Comparison of ENCODE assay signal across 17 mouse cellular contexts in genomic region chr17:31739586-31739985, GRCm38 (mm10).
DNase-seq lines count a peak whose midpoint lies in the region; ATAC-seq and TF ChIP-seq lines count a peak whose summit lies in the region.
"Had no signal": no experiment of that assay in that cellular context is flagged by ENCODE, and none has a peak within 500 bp of the region (broad histone marks: within the 10 kb centered on the region; RNA-seq: fewer than 3 reads in every experiment).

No protein-coding gene starts in this region.

- no peak overlapping the region for H3K27ac ChIP-seq in embryonic facial prominence, embryonic 14.5 days (replicated peaks; ENCODE audit: low read depth, low read length)
- H3K27ac ChIP-seq in embryonic facial prominence, embryonic 10.5 days (replicated peaks) = no peak overlapping the region
- H3K27ac ChIP-seq in liver, adult 2 months (replicated peaks; ENCODE audit: insufficient read depth, low read depth, low read length) = no peak overlapping the region
- no peak overlapping the region for H3K27ac ChIP-seq in liver, embryonic 12.5 days
- H3K27ac ChIP-seq in kidney, postnatal 0 days = 0 out of 2 replicates have a peak overlapping the region, but pooled peaks have one; percentile 4
- no peak overlapping the region for H3K27ac ChIP-seq in midbrain, embryonic 11.5 days (ENCODE audit: low read depth, low read length)
- no peak overlapping the region for H3K27ac ChIP-seq in intestine, embryonic 16.5 days (ENCODE audit: low read length)
- H3K27ac ChIP-seq: forebrain, embryonic 15.5 days; hindbrain, embryonic 12.5 days; layer of hippocampus, adult 2 months; limb, embryonic 12.5 days; macrophage; midbrain, embryonic 12.5 days had no signal

- no peak overlapping the region for H3K9ac ChIP-seq in embryonic facial prominence, embryonic 14.5 days (ENCODE audit: low read depth, low read length)
- H3K9ac ChIP-seq in liver, adult 2 months (ENCODE audit: low read depth, low read length) = no peak overlapping the region
- H3K9ac ChIP-seq in liver, embryonic 12.5 days = no peak overlapping the region
- H3K9ac ChIP-seq in kidney, postnatal 0 days (ENCODE audit: low read depth, low read length) = no peak overlapping the region
- no peak overlapping the region for H3K9ac ChIP-seq in midbrain, embryonic 11.5 days (ENCODE audit: low read length)
- H3K9ac ChIP-seq in intestine, embryonic 16.5 days (ENCODE audit: low read depth, low read length) = no peak overlapping the region
- H3K9ac ChIP-seq: forebrain, embryonic 15.5 days; hindbrain, embryonic 12.5 days; limb, embryonic 12.5 days; midbrain, embryonic 12.5 days had no signal

- H3K79me2 ChIP-seq in liver, adult 2 months (ENCODE audit: control insufficient read depth, insufficient read depth, low read length) = no peaks in the 10 kb centered on the region

- no peak overlapping the region for H3K4me3 ChIP-seq in embryonic facial prominence, embryonic 14.5 days (ENCODE audit: low read depth, low read length)
- no peak overlapping the region for H3K4me3 ChIP-seq in embryonic facial prominence, embryonic 10.5 days
- no peak overlapping the region for H3K4me3 ChIP-seq in liver, adult 2 months (ENCODE audit: insufficient read depth, low read depth, low read length)
- H3K4me3 ChIP-seq in liver, embryonic 12.5 days = no peak overlapping the region
- no peak overlapping the region for H3K4me3 ChIP-seq in kidney, postnatal 0 days (replicated peaks; ENCODE audit: low read depth, low read length)
- no peak overlapping the region for H3K4me3 ChIP-seq in midbrain, embryonic 11.5 days (ENCODE audit: low read depth, low read length)
- no peak overlapping the region for H3K4me3 ChIP-seq in intestine, embryonic 16.5 days (ENCODE audit: low read length)
- H3K4me3 ChIP-seq: forebrain, embryonic 15.5 days; hindbrain, embryonic 12.5 days; layer of hippocampus, adult 2 months; limb, embryonic 12.5 days; midbrain, embryonic 12.5 days; myocyte had no signal

- no peak overlapping the region for H3K4me2 ChIP-seq in embryonic facial prominence, embryonic 14.5 days (ENCODE audit: low read depth, low read length)
- H3K4me2 ChIP-seq in liver, embryonic 12.5 days = no peak overlapping the region
- H3K4me2 ChIP-seq in kidney, postnatal 0 days (ENCODE audit: low read length) = no peak overlapping the region
- no peak overlapping the region for H3K4me2 ChIP-seq in midbrain, embryonic 11.5 days
- H3K4me2 ChIP-seq in intestine, embryonic 16.5 days (ENCODE audit: low read depth, low read length) = no peak overlapping the region
- H3K4me2 ChIP-seq: forebrain, embryonic 15.5 days; hindbrain, embryonic 12.5 days; limb, embryonic 12.5 days; midbrain, embryonic 12.5 days had no signal

- 31% methylated on average over 11 of the region's 11 CpGs for WGBS in embryonic facial prominence, embryonic 14.5 days
- 63% methylated on average over 11 of the region's 11 CpGs for WGBS in embryonic facial prominence, embryonic 10.5 days
- WGBS in liver, adult 2 months = 64% methylated on average over 11 of the region's 11 CpGs
- 68% methylated on average over 11 of the region's 11 CpGs for WGBS in liver, embryonic 12.5 days (ENCODE audit: insufficient replicate concordance)
- WGBS in kidney, postnatal 0 days = 45% methylated on average over 11 of the region's 11 CpGs
- WGBS in midbrain, embryonic 11.5 days = 76% methylated on average over 11 of the region's 11 CpGs
- WGBS in intestine, embryonic 16.5 days = 63% methylated on average over 11 of the region's 11 CpGs

- no peaks in the 10 kb centered on the region for H3K9me3 ChIP-seq in embryonic facial prominence, embryonic 14.5 days (ENCODE audit: control insufficient read depth, low read length)
- no peaks in the 10 kb centered on the region for H3K9me3 ChIP-seq in embryonic facial prominence, embryonic 10.5 days
- H3K9me3 ChIP-seq in liver, embryonic 12.5 days (replicated peaks) = no peaks in the 10 kb centered on the region
- H3K9me3 ChIP-seq in kidney, postnatal 0 days (replicated peaks; ENCODE audit: low read length) = no peaks in the 10 kb centered on the region
- no peaks in the 10 kb centered on the region for H3K9me3 ChIP-seq in midbrain, embryonic 11.5 days (ENCODE audit: control insufficient read depth, low read length)
- H3K9me3 ChIP-seq in intestine, embryonic 16.5 days (ENCODE audit: control insufficient read depth, low read length) = no peaks in the 10 kb centered on the region
- H3K9me3 ChIP-seq: forebrain, embryonic 15.5 days; limb, embryonic 12.5 days; midbrain, embryonic 12.5 days had no signal

- no peaks in the 10 kb centered on the region for H3K27me3 ChIP-seq in embryonic facial prominence, embryonic 14.5 days (replicated peaks; ENCODE audit: control insufficient read depth, insufficient read depth, low read length)
- no peaks in the 10 kb centered on the region for H3K27me3 ChIP-seq in embryonic facial prominence, embryonic 10.5 days (replicated peaks; ENCODE audit: low read depth, poor library complexity, severe bottlenecking)
- no peaks in the 10 kb centered on the region for H3K27me3 ChIP-seq in liver, adult 2 months (ENCODE audit: control insufficient read depth, insufficient read depth, low read length)
- H3K27me3 ChIP-seq in liver, embryonic 12.5 days (replicated peaks) = no peaks in the 10 kb centered on the region
- no peaks in the 10 kb centered on the region for H3K27me3 ChIP-seq in kidney, postnatal 0 days (ENCODE audit: insufficient read depth, low read length)
- H3K27me3 ChIP-seq in midbrain, embryonic 11.5 days (ENCODE audit: control insufficient read depth, insufficient read depth, low read length) = no peaks in the 10 kb centered on the region
- H3K27me3 ChIP-seq in intestine, embryonic 16.5 days (replicated peaks; ENCODE audit: control insufficient read depth, insufficient read depth, low read length) = no peaks in the 10 kb centered on the region
- H3K27me3 ChIP-seq: forebrain, embryonic 15.5 days; hindbrain, embryonic 12.5 days; limb, embryonic 12.5 days; midbrain, embryonic 12.5 days had no signal

- ATAC-seq in embryonic facial prominence, embryonic 14.5 days (ENCODE audit: low read depth) = peak; percentile 37; the same call in 1 of the 2 replicates
- no peak for ATAC-seq in liver, embryonic 12.5 days
- ATAC-seq in kidney, postnatal 0 days (replicated peaks; ENCODE audit: low FRiP score, low read depth) = no peak
- ATAC-seq in midbrain, embryonic 11.5 days (ENCODE audit: low FRiP score) = no peak
- no peak for ATAC-seq in intestine, embryonic 16.5 days
- ATAC-seq: forebrain, embryonic 15.5 days; inflammation-experienced regulatory T-cells, adult 6 months had no signal

- no peak for TF ChIP-seq CTCF in liver, adult 2 months (IDR thresholded peaks at IDR 0.05; ENCODE audit: low read depth, low read length)
- no peak for TF ChIP-seq CTCF in kidney, postnatal 0 days (IDR thresholded peaks at IDR 0.05; ENCODE audit: low read depth)

- TF ChIP-seq POLR2A in liver, adult 2 months (IDR thresholded peaks at IDR 0.05; ENCODE audit: extremely low read depth, insufficient read depth, low read length) = no peak

- no peaks in the 10 kb centered on the region for H3K4me1 ChIP-seq in embryonic facial prominence, embryonic 14.5 days (ENCODE audit: control insufficient read depth, insufficient read depth, low read length)
- peaks cover 40% of the 10 kb centered on the region for H3K4me1 ChIP-seq in embryonic facial prominence, embryonic 10.5 days
- no peaks in the 10 kb centered on the region for H3K4me1 ChIP-seq in liver, adult 2 months (ENCODE audit: control insufficient read depth, insufficient read depth, low read length)
- 0 out of 2 replicates have a peak, but pooled peaks cover 10% of the 10 kb centered on the region for H3K4me1 ChIP-seq in liver, embryonic 12.5 days
- H3K4me1 ChIP-seq in kidney, postnatal 0 days (replicated peaks; ENCODE audit: insufficient read depth, low read length) = 0 out of 2 replicates have a peak, but pooled peaks cover 7% of the 10 kb centered on the region
- H3K4me1 ChIP-seq in midbrain, embryonic 11.5 days (ENCODE audit: control insufficient read depth, insufficient read depth, low read length) = no peaks in the 10 kb centered on the region
- no peaks in the 10 kb centered on the region for H3K4me1 ChIP-seq in intestine, embryonic 16.5 days (ENCODE audit: control insufficient read depth, insufficient read depth, low read length)
- H3K4me1 ChIP-seq: forebrain, embryonic 15.5 days; hindbrain, embryonic 12.5 days; midbrain, embryonic 12.5 days had no signal

- peak; percentile 59 for DNase-seq in embryonic facial prominence, embryonic 14.5 days (ENCODE audit: low spot score)
- DNase-seq in embryonic facial prominence, embryonic 10.5 days (ENCODE audit: low spot score) = no peak
- DNase-seq in liver, adult 2 months (ENCODE audit: extremely low read depth, low read depth, low spot score) = peak; percentile 76
- DNase-seq in kidney, postnatal 0 days (ENCODE audit: low spot score) = no peak
- DNase-seq in lung, postnatal 25 days (ENCODE audit: low spot score) = peak; percentile 43
- DNase-seq in midbrain, embryonic 11.5 days (ENCODE audit: low spot score, missing footprints) = no peak
- DNase-seq: cerebellum, adult 9-10 months had no signal

- no peaks in the 10 kb centered on the region for H3K36me3 ChIP-seq in embryonic facial prominence, embryonic 14.5 days (ENCODE audit: control insufficient read depth, insufficient read depth, low read length)
- H3K36me3 ChIP-seq in embryonic facial prominence, embryonic 10.5 days (replicated peaks) = no peaks in the 10 kb centered on the region
- H3K36me3 ChIP-seq in liver, adult 2 months (ENCODE audit: control insufficient read depth, insufficient read depth, low read length) = no peaks in the 10 kb centered on the region
- no peaks in the 10 kb centered on the region for H3K36me3 ChIP-seq in liver, embryonic 12.5 days
- H3K36me3 ChIP-seq in kidney, postnatal 0 days (ENCODE audit: insufficient read depth, low read length) = no peaks in the 10 kb centered on the region
- H3K36me3 ChIP-seq in midbrain, embryonic 11.5 days (ENCODE audit: control insufficient read depth, insufficient read depth, low read length) = no peaks in the 10 kb centered on the region
- H3K36me3 ChIP-seq in intestine, embryonic 16.5 days (ENCODE audit: control insufficient read depth, insufficient read depth, low read length) = no peaks in the 10 kb centered on the region
- H3K36me3 ChIP-seq: forebrain, embryonic 15.5 days; hindbrain, embryonic 12.5 days; limb, embryonic 12.5 days; midbrain, embryonic 12.5 days had no signal

Comparison
In these comparisons a context has a peak if more than half of its experiments do, and no peak if none do; other contexts are left out.
1. DNase-seq: peak in embryonic facial prominence, embryonic 14.5 days (single experiment), liver, adult 2 months (single experiment) and lung, postnatal 25 days (single experiment); none in embryonic facial prominence, embryonic 10.5 days (single experiment), kidney, postnatal 0 days (single experiment) and midbrain, embryonic 11.5 days (single experiment).